Mouse (Mus musculus) bone marrow, adult 2 months (tissue): ENCODE measurements around the gene Bbs5.

Experiments
- CTCF ChIP-seq: fragments of 200-500 bp; IDR thresholded peaks from 2 replicates; pipeline ENCODE4 v1.5.1; 2011; ENCODE audit warnings: low read length, control low read depth; ENCODE audit not compliant: control insufficient read depth, insufficient read depth
- POLR2A ChIP-seq: fragments of 200-500 bp; IDR thresholded peaks from 2 replicates; pipeline ENCODE4 v1.6.1; 2011; ENCODE audit warnings: low read depth, mild to moderate bottlenecking, control low read depth, low read length, borderline replicate concordance; ENCODE audit not compliant: control insufficient read depth

DNA sequence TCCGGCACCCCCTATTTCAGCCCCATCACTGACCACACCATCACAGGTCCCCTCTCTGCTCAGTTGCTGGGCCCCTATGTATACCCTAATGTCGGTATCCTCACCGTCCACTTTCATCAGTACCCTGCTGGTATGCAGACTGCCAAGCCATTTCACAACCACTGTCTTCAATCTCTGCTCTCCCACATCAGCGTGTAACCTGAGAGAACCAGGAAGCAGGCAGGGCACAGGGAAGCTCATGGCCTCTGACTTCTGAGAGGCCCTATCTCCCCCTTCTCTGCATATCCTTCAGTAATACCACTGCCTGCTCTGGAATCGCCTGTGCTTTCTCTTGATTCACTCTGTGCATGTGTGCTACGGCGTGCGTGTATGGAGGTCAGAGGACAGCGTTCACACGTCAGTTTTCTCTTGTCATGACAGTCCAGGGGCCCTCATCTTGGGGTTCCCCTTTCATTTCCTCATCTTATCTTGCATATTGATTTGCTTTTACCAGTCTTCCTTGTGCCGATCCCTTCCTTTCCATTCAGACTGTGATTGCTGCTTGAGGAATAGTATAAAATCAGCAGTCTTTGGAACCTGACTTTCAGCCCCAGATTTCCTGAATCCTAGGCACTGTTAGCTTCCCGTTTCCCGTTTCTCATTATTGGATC is 17.0 kb downstream of the Bbs5 start:
- TF ChIP-seq POLR2A (no peak), CTCF (no peak)
